Mouse (Mus musculus): ENCODE results near the gene Depdc1a. TPM values are rescaled to one million over a fixed set of nuclear protein-coding genes. Genes with fewer than 3 reads are reported as not detected.
"Not testable (repeated sequence)": the region's sequence is repeated elsewhere in the genome, so short reads cannot be mapped to it uniquely, and the experiment has no call there.

Gene Depdc1a
- 38.9 and 41.2 TPM in 2 replicates for polyA plus RNA-seq (2016; fragmentation: Nextera tagmentation; extraction: Ambion mirVana)

GRCm38 (mm10) chr3:159495243-159495801, at the start of gene Depdc1a:
Depdc1a (plus strand) TSS chr3:159495433.
- 0% methylated on average over 28 of the region's 28 CpGs for WGBS
- Histone ChIP-seq H3K4me3 (peak within 1 kb of the TSS; percentile 74), H3K27me3 (replicated peaks) (no peaks in the 10 kb centered on the region), H3K9me3 (replicated peaks) (no peaks in the 10 kb centered on the region), H3K4me1 (replicated peaks) (no peaks in the 10 kb centered on the region), H3K27ac (ENCODE audit: poor library complexity, severe bottlenecking) (peak within 1 kb of the TSS; percentile 64; the same call in 1 of the 2 replicates), H3K36me3 (peaks cover 10% of the 10 kb centered on the region; the same call in 1 of the 2 replicates), H3K9ac (peak within 1 kb of the TSS; percentile 84), H3K4me2 (peak within 1 kb of the TSS; percentile 82)
- peak; percentile 100 for ATAC-seq (ENCODE audit: insufficient number of reproducible peaks, low FRiP score)

GRCm38 (mm10) chr3:159470059-159470458, 25.2 kb upstream of the Depdc1a start:
- 57% methylated on average over 1 of the region's 1 CpGs for WGBS
- no peak for ATAC-seq (ENCODE audit: insufficient number of reproducible peaks, low FRiP score)
- H3K27ac ChIP-seq (ENCODE audit: poor library complexity, severe bottlenecking), result no peak overlapping the region
- H3K9me3 ChIP-seq (replicated peaks), result 0 out of 2 replicates have a peak, but pooled peaks cover 5% of the 10 kb centered on the region
- no peaks in the 10 kb centered on the region for H3K4me1 ChIP-seq (replicated peaks)
- no peaks in the 10 kb centered on the region for H3K27me3 ChIP-seq (replicated peaks)
- no peaks in the 10 kb centered on the region for H3K36me3 ChIP-seq
- H3K4me2 ChIP-seq, result no peak overlapping the region
- H3K4me3 ChIP-seq, result no peak overlapping the region
- H3K9ac ChIP-seq, result no peak overlapping the region

- no peaks in the 10 kb centered on the region for H3K9me3 ChIP-seq (replicated peaks)
- H3K9ac ChIP-seq, result no peak overlapping the region
- H3K27ac ChIP-seq (ENCODE audit: poor library complexity, severe bottlenecking), result no peak overlapping the region
- no peak overlapping the region for H3K4me3 ChIP-seq
- no peaks in the 10 kb centered on the region for H3K4me1 ChIP-seq (replicated peaks)
- H3K4me2 ChIP-seq, result no peak overlapping the region
- no peak for ATAC-seq (ENCODE audit: insufficient number of reproducible peaks, low FRiP score)
- H3K27me3 ChIP-seq (replicated peaks), result no peaks in the 10 kb centered on the region
- 52% methylated on average over 1 of the region's 1 CpGs for WGBS
- no peaks in the 10 kb centered on the region for H3K36me3 ChIP-seq
These were observed 19.8 kb upstream of the Depdc1a start for GRCm38 (mm10) chr3:159475465-159475864.

GRCm38 (mm10) chr3:159477250-159477962, 17.8 kb upstream of the Depdc1a start:
- Histone ChIP-seq H3K9me3 (replicated peaks) (no peaks in the 10 kb centered on the region), H3K27ac (ENCODE audit: poor library complexity, severe bottlenecking) (no peak overlapping the region), H3K9ac (no peak overlapping the region), H3K36me3 (no peaks in the 10 kb centered on the region), H3K4me2 (no peak overlapping the region), H3K4me3 (no peak overlapping the region), H3K27me3 (replicated peaks) (no peaks in the 10 kb centered on the region), H3K4me1 (replicated peaks) (no peaks in the 10 kb centered on the region)
- ATAC-seq (ENCODE audit: insufficient number of reproducible peaks, low FRiP score), result no peak
- 72% methylated on average over 1 of the region's 1 CpGs for WGBS

GRCm38 (mm10) chr3:159494709-159495108, 524 bp upstream of the Depdc1a start:
- H3K27ac ChIP-seq (ENCODE audit: poor library complexity, severe bottlenecking), result peak overlapping the region; percentile 64; the same call in 1 of the 2 replicates
- not testable (repeated sequence) for ATAC-seq (ENCODE audit: insufficient number of reproducible peaks, low FRiP score)

GRCm38 (mm10) chr3:159508899-159509298, 13.7 kb downstream of the Depdc1a start:
- H3K27me3 ChIP-seq (replicated peaks), result no peaks in the 10 kb centered on the region
- no peaks in the 10 kb centered on the region for H3K36me3 ChIP-seq
- no peak overlapping the region for H3K9ac ChIP-seq
- no peaks in the 10 kb centered on the region for H3K9me3 ChIP-seq (replicated peaks)
- H3K27ac ChIP-seq (ENCODE audit: poor library complexity, severe bottlenecking), result no peak overlapping the region
- H3K4me2 ChIP-seq, result no peak overlapping the region
- H3K4me1 ChIP-seq (replicated peaks), result no peaks in the 10 kb centered on the region
- no peak overlapping the region for H3K4me3 ChIP-seq
- no peak for ATAC-seq (ENCODE audit: insufficient number of reproducible peaks, low FRiP score)

More at GRCm38 (mm10) chr3:159494709-159495108, 524 bp upstream of the Depdc1a start:
- peak overlapping the region; percentile 71 for H3K9ac ChIP-seq
- not testable (repeated sequence) for H3K27me3 ChIP-seq (replicated peaks); H3K4me1 ChIP-seq (replicated peaks); H3K9me3 ChIP-seq (replicated peaks); H3K36me3 ChIP-seq
- H3K4me2 ChIP-seq, result peak overlapping the region; percentile 82
- peak overlapping the region; percentile 74 for H3K4me3 ChIP-seq

- no peak overlapping the region for H3K27ac ChIP-seq (ENCODE audit: poor library complexity, severe bottlenecking)
- no peaks in the 10 kb centered on the region for H3K4me1 ChIP-seq (replicated peaks)
- no peak overlapping the region for H3K4me2 ChIP-seq
- no peaks in the 10 kb centered on the region for H3K9me3 ChIP-seq (replicated peaks)
- H3K36me3 ChIP-seq, result peaks cover 7% of the 10 kb centered on the region
- H3K4me3 ChIP-seq, result no peak overlapping the region
- H3K9ac ChIP-seq, result no peak overlapping the region
- no peak for ATAC-seq (ENCODE audit: insufficient number of reproducible peaks, low FRiP score)
- no peaks in the 10 kb centered on the region for H3K27me3 ChIP-seq (replicated peaks)
These were observed 33.3 kb downstream of the Depdc1a start for GRCm38 (mm10) chr3:159528563-159528962.

GRCm38 (mm10) chr3:159548303-159548702, 53.1 kb downstream of the Depdc1a start:
- 0 out of 2 replicates have a peak, but pooled peaks cover 2% of the 10 kb centered on the region for H3K9me3 ChIP-seq (replicated peaks)
- no peaks in the 10 kb centered on the region for H3K36me3 ChIP-seq
- H3K4me3 ChIP-seq, result no peak overlapping the region
- H3K4me2 ChIP-seq, result no peak overlapping the region
- no peak overlapping the region for H3K27ac ChIP-seq (ENCODE audit: poor library complexity, severe bottlenecking)
- no peaks in the 10 kb centered on the region for H3K27me3 ChIP-seq (replicated peaks)
- no peaks in the 10 kb centered on the region for H3K4me1 ChIP-seq (replicated peaks)
- ATAC-seq (ENCODE audit: insufficient number of reproducible peaks, low FRiP score), result no peak
- 72% methylated on average over 3 of the region's 3 CpGs for WGBS
- H3K9ac ChIP-seq, result no peak overlapping the region

- Histone ChIP-seq H3K27ac (ENCODE audit: poor library complexity, severe bottlenecking) (no peak overlapping the region), H3K4me3 (no peak overlapping the region), H3K9me3 (replicated peaks) (0 out of 2 replicates have a peak, but pooled peaks cover 2% of the 10 kb centered on the region), H3K27me3 (replicated peaks) (no peaks in the 10 kb centered on the region), H3K4me1 (replicated peaks) (no peaks in the 10 kb centered on the region), H3K36me3 (no peaks in the 10 kb centered on the region), H3K4me2 (no peak overlapping the region), H3K9ac (no peak overlapping the region)
- no peak for ATAC-seq (ENCODE audit: insufficient number of reproducible peaks, low FRiP score)
These were observed 55.0 kb downstream of the Depdc1a start for GRCm38 (mm10) chr3:159550224-159550623.
